Mouse (Mus musculus): ENCODE results near the gene Tshz2. TPM values are rescaled to one million over a fixed set of nuclear protein-coding genes. Genes with fewer than 3 reads are reported as not detected.

Gene Tshz2
- polyA plus RNA-seq, 1 experiment from 2014 or later: 13.0 TPM

GRCm38 (mm10) chr2:169919111-169919695, 286.4 kb downstream of the Tshz2 start:
- no peaks in the 10 kb centered on the region for H3K4me1 ChIP-seq (ENCODE audit: control insufficient read depth, insufficient read depth, low read length)
- 81% methylated on average over 3 of the region's 3 CpGs for WGBS

GRCm38 (mm10) chr2:169924177-169924810, 291.5 kb downstream of the Tshz2 start:
- H3K4me2 ChIP-seq (ENCODE audit: low read length): no peak overlapping the region
- no peak overlapping the region for H3K4me3 ChIP-seq (replicated peaks; ENCODE audit: low read depth, low read length)
- no peak overlapping the region for H3K9ac ChIP-seq (replicated peaks; ENCODE audit: low read length)
- H3K4me1 ChIP-seq (ENCODE audit: control insufficient read depth, insufficient read depth, low read length): peaks cover 11% of the 10 kb centered on the region; the same call in 1 of the 2 replicates
- H3K36me3 ChIP-seq (ENCODE audit: control insufficient read depth, insufficient read depth, low read length): no peaks in the 10 kb centered on the region
- DNase-seq (no peak), ATAC-seq (ENCODE audit: low FRiP score, low TSS enrichment) (no peak)
- H3K27me3 ChIP-seq (ENCODE audit: control insufficient read depth, insufficient read depth, low read length): no peaks in the 10 kb centered on the region
- no peak overlapping the region for H3K27ac ChIP-seq (replicated peaks; ENCODE audit: low read depth, low read length)
- WGBS: 88% methylated on average over 8 of the region's 8 CpGs
- H3K9me3 ChIP-seq (ENCODE audit: control insufficient read depth, low read length): no peaks in the 10 kb centered on the region

More at GRCm38 (mm10) chr2:169919111-169919695, 286.4 kb downstream of the Tshz2 start:
- ATAC-seq (ENCODE audit: low FRiP score, low TSS enrichment) (no peak), DNase-seq (no peak)
- Histone ChIP-seq H3K27ac (replicated peaks; ENCODE audit: low read depth, low read length) (no peak overlapping the region), H3K9ac (replicated peaks; ENCODE audit: low read length) (no peak overlapping the region), H3K4me2 (ENCODE audit: low read length) (no peak overlapping the region), H3K9me3 (ENCODE audit: control insufficient read depth, low read length) (no peaks in the 10 kb centered on the region), H3K4me3 (replicated peaks; ENCODE audit: low read depth, low read length) (no peak overlapping the region), H3K36me3 (ENCODE audit: control insufficient read depth, insufficient read depth, low read length) (no peaks in the 10 kb centered on the region), H3K27me3 (ENCODE audit: control insufficient read depth, insufficient read depth, low read length) (no peaks in the 10 kb centered on the region)

- no peaks in the 10 kb centered on the region for H3K27me3 ChIP-seq (ENCODE audit: control insufficient read depth, insufficient read depth, low read length)
- no peaks in the 10 kb centered on the region for H3K9me3 ChIP-seq (ENCODE audit: control insufficient read depth, low read length)
- H3K4me2 ChIP-seq (ENCODE audit: low read length): no peak overlapping the region
- no peak overlapping the region for H3K4me3 ChIP-seq (replicated peaks; ENCODE audit: low read depth, low read length)
- H3K27ac ChIP-seq (replicated peaks; ENCODE audit: low read depth, low read length): no peak overlapping the region
- peaks cover 16% of the 10 kb centered on the region; the same call in 1 of the 2 replicates for H3K4me1 ChIP-seq (ENCODE audit: control insufficient read depth, insufficient read depth, low read length)
- no peaks in the 10 kb centered on the region for H3K36me3 ChIP-seq (ENCODE audit: control insufficient read depth, insufficient read depth, low read length)
- ATAC-seq (ENCODE audit: low FRiP score, low TSS enrichment) (no peak), DNase-seq (no peak)
- WGBS: 78% methylated on average over 5 of the region's 5 CpGs
- H3K9ac ChIP-seq (replicated peaks; ENCODE audit: low read length): no peak overlapping the region
Measured at GRCm38 (mm10) chr2:169925466-169925865, 292.7 kb downstream of the Tshz2 start.

- 88% methylated on average over 11 of the region's 11 CpGs for WGBS
- DNase-seq: no peak
- H3K9ac ChIP-seq (replicated peaks; ENCODE audit: low read length): no peak overlapping the region
Measured at GRCm38 (mm10) chr2:169926016-169926415, 293.2 kb downstream of the Tshz2 start.

GRCm38 (mm10) chr2:169927401-169927800, 294.6 kb downstream of the Tshz2 start:
- Histone ChIP-seq H3K27ac (replicated peaks; ENCODE audit: low read depth, low read length) (no peak overlapping the region), H3K9ac (replicated peaks; ENCODE audit: low read length) (no peak overlapping the region), H3K4me3 (replicated peaks; ENCODE audit: low read depth, low read length) (no peak overlapping the region), H3K4me2 (ENCODE audit: low read length) (no peak overlapping the region), H3K9me3 (ENCODE audit: control insufficient read depth, low read length) (no peaks in the 10 kb centered on the region), H3K36me3 (ENCODE audit: control insufficient read depth, insufficient read depth, low read length) (no peaks in the 10 kb centered on the region), H3K4me1 (ENCODE audit: control insufficient read depth, insufficient read depth, low read length) (peaks cover 16% of the 10 kb centered on the region; the same call in 1 of the 2 replicates), H3K27me3 (ENCODE audit: control insufficient read depth, insufficient read depth, low read length) (no peaks in the 10 kb centered on the region)
- DNase-seq (no peak), ATAC-seq (ENCODE audit: low FRiP score, low TSS enrichment) (no peak)
- WGBS: 90% methylated on average over 2 of the region's 2 CpGs

More at GRCm38 (mm10) chr2:169926016-169926415, 293.2 kb downstream of the Tshz2 start:
- no peak overlapping the region for H3K27ac ChIP-seq (replicated peaks; ENCODE audit: low read depth, low read length)
- H3K36me3 ChIP-seq (ENCODE audit: control insufficient read depth, insufficient read depth, low read length): no peaks in the 10 kb centered on the region
- no peak for ATAC-seq (ENCODE audit: low FRiP score, low TSS enrichment)
- no peaks in the 10 kb centered on the region for H3K9me3 ChIP-seq (ENCODE audit: control insufficient read depth, low read length)
- peaks cover 16% of the 10 kb centered on the region; the same call in 1 of the 2 replicates for H3K4me1 ChIP-seq (ENCODE audit: control insufficient read depth, insufficient read depth, low read length)
- H3K4me2 ChIP-seq (ENCODE audit: low read length): no peak overlapping the region
- H3K4me3 ChIP-seq (replicated peaks; ENCODE audit: low read depth, low read length): no peak overlapping the region
- H3K27me3 ChIP-seq (ENCODE audit: control insufficient read depth, insufficient read depth, low read length): no peaks in the 10 kb centered on the region

GRCm38 (mm10) chr2:169928447-169929120, 295.8 kb downstream of the Tshz2 start:
- Histone ChIP-seq H3K4me3 (replicated peaks; ENCODE audit: low read depth, low read length) (no peak overlapping the region), H3K9me3 (ENCODE audit: control insufficient read depth, low read length) (no peaks in the 10 kb centered on the region), H3K27me3 (ENCODE audit: control insufficient read depth, insufficient read depth, low read length) (no peaks in the 10 kb centered on the region), H3K9ac (replicated peaks; ENCODE audit: low read length) (no peak overlapping the region), H3K4me1 (ENCODE audit: control insufficient read depth, insufficient read depth, low read length) (peaks cover 16% of the 10 kb centered on the region; the same call in 1 of the 2 replicates), H3K4me2 (ENCODE audit: low read length) (no peak overlapping the region), H3K36me3 (ENCODE audit: control insufficient read depth, insufficient read depth, low read length) (no peaks in the 10 kb centered on the region), H3K27ac (replicated peaks; ENCODE audit: low read depth, low read length) (no peak overlapping the region)
- DNase-seq: peak; percentile 58
- 49% methylated on average over 14 of the region's 14 CpGs for WGBS
- peak; percentile 37; the same call in 1 of the 2 replicates for ATAC-seq (ENCODE audit: low FRiP score, low TSS enrichment)

GRCm38 (mm10) chr2:169929540-169930497, 297.0 kb downstream of the Tshz2 start:
- H3K4me1 ChIP-seq (ENCODE audit: control insufficient read depth, insufficient read depth, low read length): peaks cover 16% of the 10 kb centered on the region; the same call in 1 of the 2 replicates
- H3K9ac ChIP-seq (replicated peaks; ENCODE audit: low read length): peak overlapping the region; percentile 49
- 54% methylated on average over 23 of the region's 23 CpGs for WGBS
- no peaks in the 10 kb centered on the region for H3K9me3 ChIP-seq (ENCODE audit: control insufficient read depth, low read length)
- no peaks in the 10 kb centered on the region for H3K27me3 ChIP-seq (ENCODE audit: control insufficient read depth, insufficient read depth, low read length)
- H3K4me3 ChIP-seq (replicated peaks; ENCODE audit: low read depth, low read length): peak overlapping the region; percentile 35
- H3K36me3 ChIP-seq (ENCODE audit: control insufficient read depth, insufficient read depth, low read length): no peaks in the 10 kb centered on the region
- peak; percentile 40; the same call in 1 of the 2 replicates for ATAC-seq (ENCODE audit: low FRiP score, low TSS enrichment)
- H3K27ac ChIP-seq (replicated peaks; ENCODE audit: low read depth, low read length): peak overlapping the region; percentile 63
- peak; percentile 91 for DNase-seq
- H3K4me2 ChIP-seq (ENCODE audit: low read length): peak overlapping the region; percentile 63

- DNase-seq: no peak
- Histone ChIP-seq H3K9ac (replicated peaks; ENCODE audit: low read length) (no peak overlapping the region), H3K4me3 (replicated peaks; ENCODE audit: low read depth, low read length) (no peak overlapping the region), H3K27ac (replicated peaks; ENCODE audit: low read depth, low read length) (no peak overlapping the region), H3K9me3 (ENCODE audit: control insufficient read depth, low read length) (no peaks in the 10 kb centered on the region), H3K4me1 (ENCODE audit: control insufficient read depth, insufficient read depth, low read length) (no peaks in the 10 kb centered on the region), H3K4me2 (ENCODE audit: low read length) (no peak overlapping the region), H3K27me3 (ENCODE audit: control insufficient read depth, insufficient read depth, low read length) (no peaks in the 10 kb centered on the region), H3K36me3 (ENCODE audit: control insufficient read depth, insufficient read depth, low read length) (no peaks in the 10 kb centered on the region)
- 84% methylated on average over 6 of the region's 6 CpGs for WGBS
- no peak for ATAC-seq (ENCODE audit: low FRiP score, low TSS enrichment)
Measured at GRCm38 (mm10) chr2:169935642-169936041, 302.8 kb downstream of the Tshz2 start.
